Mouse (Mus musculus) heart, embryonic 16.5 days (tissue): Measurements from ENCODE around the gene Akr1b8. TPM values are rescaled to one million over a fixed set of nuclear protein-coding genes. Genes with fewer than 3 reads are reported as not detected.
"Not testable (repeated sequence)": the region's sequence is repeated elsewhere in the genome, so short reads cannot be mapped to it uniquely, and the experiment has no call there.

ENCODE experiments used
- ATAC-seq: fragments of 200-750 bp; cut with Nextera tagmentation; replicated peaks from 2 replicates; pipeline ENCODE4 v1.8.0; 2017; ENCODE audit warnings: moderate number of reproducible peaks; ENCODE audit not compliant: insufficient read depth, low FRiP score; ENCODE audit errors: extremely low read depth
- H3K27ac ChIP-seq: fragments of 300-500 bp; sonication (generic); 2 replicates; pipeline ENCODE4 v1.5.1; 2014; ENCODE audit warnings: mild to moderate bottlenecking, low read length, control low read depth, moderate library complexity
- H3K27me3 ChIP-seq: fragments of 300-500 bp; sonication (generic); 2 replicates; pipeline ENCODE4 v1.6.1; 2014; ENCODE audit warnings: low read length, mixed read lengths; ENCODE audit not compliant: control insufficient read depth, insufficient read depth
- H3K36me3 ChIP-seq: fragments of 300-500 bp; sonication (generic); 2 replicates; pipeline ENCODE4 v1.6.1; 2014; ENCODE audit not compliant: control insufficient read depth, insufficient read depth
- H3K4me1 ChIP-seq: fragments of 300-500 bp; sonication (generic); 2 replicates; pipeline ENCODE4 v1.6.1; 2014; ENCODE audit warnings: low read length, mixed read lengths; ENCODE audit not compliant: control insufficient read depth, insufficient read depth
- H3K4me2 ChIP-seq: fragments of 300-500 bp; sonication (generic); 2 replicates; pipeline ENCODE4 v1.6.1; 2014; ENCODE audit warnings: low read depth, mild to moderate bottlenecking, control low read depth, low read length
- H3K4me3 ChIP-seq: fragments of 300-500 bp; sonication (generic); 2 replicates; pipeline ENCODE4 v1.5.1; 2014; ENCODE audit warnings: mild to moderate bottlenecking, control low read depth, low read length
- H3K9ac ChIP-seq: fragments of 300-500 bp; sonication (generic); 2 replicates; pipeline ENCODE4 v1.6.1; 2014; ENCODE audit warnings: low read length, control low read depth
- H3K9me3 ChIP-seq: fragments of 300-500 bp; sonication (generic); replicated peaks from 2 replicates; pipeline ENCODE4 v1.6.1; 2016; ENCODE audit warnings: low read length; ENCODE audit not compliant: control insufficient read depth
- WGBS: fragments of 180-500 bp; shearing (Covaris S2); extraction: QIAGEN DNeasy Blood & Tissue Kit; methylation state at CpG from one replicate; pipeline ENCODE4 v1.1.7; 2014; 5-methylcytosine and 5-hydroxymethylcytosine counted together
- polyA plus RNA-seq: library from polyadenylated mRNA; unstranded; fragments of >200 nt; fragmentation: Nextera tagmentation; extraction: Ambion mirVana; gene quantifications from 2 replicates; pipeline ENCODE4 v1.2.1, GENCODE M21; 2015

Gene Akr1b8
- polyA plus RNA-seq, 1 experiment from 2014 or later = 7.2 TPM

DNA sequence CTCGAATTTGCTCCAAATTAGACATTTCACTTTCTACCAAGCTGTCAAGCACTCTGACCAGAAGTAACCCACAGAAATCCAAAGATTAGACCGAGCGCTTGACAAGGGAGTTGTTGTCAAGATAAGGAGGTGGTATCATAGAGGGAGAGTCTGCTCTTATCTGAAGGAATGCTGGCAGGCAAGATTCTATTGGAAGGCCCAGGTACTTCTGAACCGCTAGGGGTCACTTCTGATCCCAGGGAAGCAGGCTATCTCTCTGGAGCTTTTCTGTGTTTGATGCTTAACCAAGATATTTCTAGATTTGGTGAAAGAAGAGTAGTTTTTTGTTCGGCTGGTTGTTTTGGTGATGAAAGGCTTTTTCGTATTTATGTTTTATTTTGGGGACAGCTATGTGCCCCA, 1.4 kb downstream of the Akr1b8 start:
- Histone ChIP-seq H3K27me3 (no peaks in the 10 kb centered on the region), H3K4me3 (no peak overlapping the region), H3K27ac (no peak overlapping the region), H3K9ac (no peak overlapping the region), H3K36me3 (no peaks in the 10 kb centered on the region), H3K9me3 (no peaks in the 10 kb centered on the region), H3K4me1 (peaks cover 3% of the 10 kb centered on the region; the same call in 1 of the 2 replicates), H3K4me2 (no peak overlapping the region)
- ATAC-seq = no peak
- 42% methylated on average over 6 of the region's 6 CpGs for WGBS

DNA sequence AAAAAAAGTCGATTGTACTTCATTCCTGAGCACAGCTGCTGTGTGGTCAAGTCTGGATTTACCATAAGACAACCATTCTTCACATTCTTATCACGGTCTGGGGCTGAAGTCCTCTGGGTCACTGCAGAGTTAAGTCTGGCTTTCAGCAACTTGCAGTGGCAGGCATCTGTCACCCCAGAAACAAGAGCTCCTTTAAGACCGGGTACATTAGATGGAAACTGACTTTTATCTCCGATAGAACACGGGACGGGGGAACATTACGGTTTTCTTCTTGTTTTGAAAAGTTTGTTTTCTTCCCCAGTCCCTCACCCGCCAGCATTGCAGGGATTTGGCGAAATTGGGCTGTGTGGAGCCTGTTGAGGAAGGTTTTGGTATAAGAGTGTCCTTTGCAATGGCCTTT, 1.9 kb downstream of the Akr1b8 start:
- no peak overlapping the region for H3K4me2 ChIP-seq
- no peak for ATAC-seq
- H3K9me3 ChIP-seq = no peaks in the 10 kb centered on the region
- no peaks in the 10 kb centered on the region for H3K27me3 ChIP-seq
- no peaks in the 10 kb centered on the region for H3K36me3 ChIP-seq
- no peak overlapping the region for H3K9ac ChIP-seq
- H3K4me3 ChIP-seq = no peak overlapping the region
- 58% methylated on average over 9 of the region's 9 CpGs for WGBS
- peaks cover 3% of the 10 kb centered on the region; the same call in 1 of the 2 replicates for H3K4me1 ChIP-seq
- no peak overlapping the region for H3K27ac ChIP-seq

DNA sequence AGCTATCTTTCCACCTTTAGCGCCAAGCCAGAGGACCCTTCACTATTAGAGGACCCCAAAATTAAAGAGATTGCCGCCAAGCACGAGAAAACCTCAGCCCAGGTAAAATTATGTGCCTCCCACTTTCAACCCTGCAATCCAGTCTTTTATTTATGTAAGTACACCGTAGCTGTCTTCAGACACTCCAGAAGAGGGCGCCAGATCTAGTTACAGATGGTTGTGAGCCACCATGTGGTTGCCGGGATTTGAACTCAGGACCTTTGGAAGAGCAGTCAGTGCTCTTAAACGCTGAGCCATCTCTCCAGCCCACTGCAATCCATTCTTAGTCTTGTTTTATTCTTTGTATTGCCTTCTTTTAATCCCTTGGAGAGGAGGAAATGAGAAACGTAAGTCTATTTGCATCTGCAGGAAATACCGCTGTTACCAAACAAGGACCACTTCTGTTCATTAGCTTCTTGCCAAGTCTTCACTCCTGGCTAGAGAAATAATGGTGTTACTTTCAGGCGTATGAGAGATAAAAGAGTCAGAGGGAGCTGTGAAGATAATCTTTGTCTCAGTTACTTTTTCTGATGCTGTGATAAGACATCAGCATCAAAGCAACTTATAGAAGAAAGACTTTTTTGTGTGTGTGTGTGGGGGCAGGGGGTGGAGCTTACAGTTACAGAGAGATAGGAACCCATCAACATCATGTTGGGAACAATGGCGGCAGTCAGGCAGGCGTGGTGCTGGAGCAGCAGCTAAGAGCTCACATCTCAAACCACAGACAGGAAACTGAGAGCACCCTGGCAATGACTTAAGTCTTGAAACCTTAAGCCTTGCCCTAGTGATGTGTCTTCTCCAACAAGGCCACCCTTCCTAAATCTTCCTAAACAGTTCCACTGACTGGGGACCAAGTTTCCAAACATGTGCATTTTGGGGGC, 10.6 kb downstream of the Akr1b8 start:
- Histone ChIP-seq H3K9me3 (no peaks in the 10 kb centered on the region), H3K4me1 (no peaks in the 10 kb centered on the region), H3K4me3 (no peak overlapping the region), H3K27me3 (no peaks in the 10 kb centered on the region), H3K4me2 (no peak overlapping the region), H3K36me3 (no peaks in the 10 kb centered on the region), H3K27ac (no peak overlapping the region), H3K9ac (no peak overlapping the region)
- WGBS = 77% methylated on average over 12 of the region's 12 CpGs
- ATAC-seq = no peak

DNA sequence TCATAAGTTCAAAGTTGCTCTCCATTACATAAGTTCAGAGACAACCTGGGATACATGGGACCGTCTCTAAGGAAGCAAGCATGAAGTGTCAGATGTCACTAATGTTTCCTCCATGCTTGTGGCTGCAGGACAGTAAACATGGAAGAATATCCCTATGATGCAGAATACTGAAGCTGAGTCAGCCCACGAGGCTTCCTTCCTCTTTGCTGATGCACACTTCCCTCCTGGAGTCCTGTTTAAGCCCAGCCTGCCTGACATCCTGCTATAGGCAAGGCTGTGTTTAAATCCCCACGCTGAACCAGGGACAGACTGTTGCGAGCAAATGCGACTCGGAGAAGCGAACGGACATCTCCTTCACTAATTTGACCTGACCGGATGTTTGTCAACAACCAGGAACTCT, 14.1 kb downstream of the Akr1b8 start:
- 72% methylated on average over 9 of the region's 9 CpGs for WGBS
- Histone ChIP-seq H3K27me3 (no peaks in the 10 kb centered on the region), H3K4me2 (no peak overlapping the region), H3K27ac (no peak overlapping the region), H3K4me1 (no peaks in the 10 kb centered on the region), H3K9me3 (no peaks in the 10 kb centered on the region), H3K4me3 (no peak overlapping the region), H3K36me3 (no peaks in the 10 kb centered on the region), H3K9ac (no peak overlapping the region)
- ATAC-seq = no peak

DNA sequence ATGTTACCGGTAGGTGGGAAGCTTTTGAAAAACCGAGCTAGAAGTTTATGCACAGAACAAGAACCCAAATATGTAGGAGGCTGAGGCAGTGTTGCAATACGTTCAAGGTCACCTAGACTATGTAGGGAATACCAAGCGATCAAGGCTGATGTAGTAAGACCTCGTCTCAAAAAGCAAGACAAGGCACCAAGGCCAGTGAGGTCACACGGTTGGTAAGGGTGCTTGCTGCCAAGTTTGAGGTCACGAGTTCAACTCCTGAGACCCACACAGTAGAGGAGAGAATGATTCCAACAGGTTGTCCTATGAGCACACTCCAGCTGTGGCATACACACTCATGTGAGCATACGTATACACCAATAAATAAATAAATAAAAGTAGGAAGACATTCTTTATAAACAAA, 16.2 kb downstream of the Akr1b8 start:
- H3K4me1 ChIP-seq = no peaks in the 10 kb centered on the region
- no peak for ATAC-seq
- H3K27ac ChIP-seq = no peak overlapping the region
- WGBS = 80% methylated on average over 8 of the region's 8 CpGs
- H3K9me3 ChIP-seq = no peaks in the 10 kb centered on the region
- no peaks in the 10 kb centered on the region for H3K27me3 ChIP-seq
- no peaks in the 10 kb centered on the region for H3K36me3 ChIP-seq
- no peak overlapping the region for H3K4me2 ChIP-seq
- H3K9ac ChIP-seq = no peak overlapping the region
- H3K4me3 ChIP-seq = no peak overlapping the region

DNA sequence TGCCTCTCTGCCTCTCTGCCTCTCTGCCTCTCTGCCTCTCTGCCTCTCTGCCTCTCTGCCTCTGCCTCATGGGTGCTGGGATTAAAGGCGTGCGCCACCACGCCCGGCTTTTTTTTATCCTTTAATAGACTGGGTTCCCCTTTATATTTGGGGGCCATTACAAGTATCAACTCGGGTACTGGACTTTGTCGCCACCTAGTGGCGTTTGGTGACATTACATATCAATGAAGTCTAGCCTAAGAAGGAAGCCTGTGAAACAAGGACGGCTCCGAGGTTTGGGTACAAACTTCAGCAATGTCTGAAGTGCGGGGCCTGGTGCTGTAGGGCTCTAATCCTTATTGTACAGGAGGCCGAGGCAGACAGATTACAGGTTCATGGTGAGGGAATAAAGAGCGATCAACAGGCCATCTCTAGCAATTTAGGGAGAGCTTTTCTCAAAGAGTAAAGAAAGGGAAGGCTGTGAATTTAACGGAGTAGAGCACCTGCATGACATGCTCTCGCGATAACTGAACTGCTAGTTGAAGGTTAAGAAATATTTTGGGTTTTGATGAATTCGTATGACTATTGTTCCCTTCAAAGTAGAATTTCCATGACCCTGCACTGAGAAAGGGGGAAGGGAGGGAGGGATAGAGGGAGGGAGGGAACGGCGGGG, 17.9 kb downstream of the Akr1b8 start:
- Histone ChIP-seq H3K27ac (no peak overlapping the region), H3K9ac (peak overlapping the region; percentile 60), H3K9me3 (no peaks in the 10 kb centered on the region), H3K4me2 (peak overlapping the region; percentile 55), H3K36me3 (no peaks in the 10 kb centered on the region), H3K27me3 (no peaks in the 10 kb centered on the region), H3K4me1 (no peaks in the 10 kb centered on the region), H3K4me3 (peak overlapping the region; percentile 36)
- no peak for ATAC-seq
- WGBS = 18% methylated on average over 18 of the region's 18 CpGs

DNA sequence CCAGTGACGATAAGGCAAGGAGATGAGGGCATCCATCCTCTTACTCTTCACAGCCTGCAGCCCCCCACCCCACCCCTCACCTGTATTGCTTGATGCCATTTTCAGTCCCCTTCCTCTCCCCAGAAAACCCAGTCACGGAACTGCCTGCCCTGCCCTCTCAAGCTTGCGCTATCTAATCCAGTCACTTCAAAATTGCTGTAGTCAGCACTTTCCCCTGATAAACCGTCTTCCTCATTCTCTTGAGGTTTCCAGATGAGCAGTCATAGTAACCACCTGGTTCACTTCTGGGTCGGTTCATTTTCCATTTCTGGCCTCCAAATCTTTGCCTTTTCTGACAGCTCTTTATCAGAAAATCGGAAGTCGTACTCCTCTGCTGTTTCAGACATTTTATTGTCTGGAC, 19.9 kb downstream of the Akr1b8 start:
- Histone ChIP-seq H3K9ac (no peak overlapping the region), H3K9me3 (no peaks in the 10 kb centered on the region), H3K27me3 (no peaks in the 10 kb centered on the region), H3K27ac (no peak overlapping the region), H3K36me3 (no peaks in the 10 kb centered on the region), H3K4me2 (no peak overlapping the region), H3K4me3 (no peak overlapping the region), H3K4me1 (no peaks in the 10 kb centered on the region)
- no peak for ATAC-seq
- WGBS = 64% methylated on average over 7 of the region's 7 CpGs

DNA sequence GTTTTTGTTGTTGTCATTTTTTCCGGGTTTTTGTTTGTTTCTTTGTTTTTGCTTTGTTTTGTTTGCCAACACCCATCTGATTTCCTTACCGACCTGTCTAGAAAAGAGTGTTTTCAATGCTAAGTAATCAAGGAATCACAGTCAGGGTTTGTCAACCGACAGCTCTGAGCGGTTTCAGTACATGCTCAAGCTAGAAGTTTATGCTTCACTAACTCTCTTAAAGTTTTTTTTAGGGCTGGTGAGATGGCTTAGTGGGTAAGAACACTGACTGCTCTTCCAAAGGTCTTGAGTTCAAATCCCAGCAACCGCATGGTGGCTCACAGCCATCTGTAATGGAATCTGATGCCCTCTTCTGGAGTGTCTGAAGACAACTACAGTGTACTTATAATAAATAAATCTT, 22.0 kb downstream of the Akr1b8 start:
- H3K27me3 ChIP-seq, H3K27ac ChIP-seq, H3K9ac ChIP-seq, H3K4me3 ChIP-seq, H3K4me1 ChIP-seq, H3K36me3 ChIP-seq, H3K4me2 ChIP-seq, H3K9me3 ChIP-seq, ATAC-seq: not testable (repeated sequence)
- WGBS = 77% methylated on average over 5 of the region's 5 CpGs

DNA sequence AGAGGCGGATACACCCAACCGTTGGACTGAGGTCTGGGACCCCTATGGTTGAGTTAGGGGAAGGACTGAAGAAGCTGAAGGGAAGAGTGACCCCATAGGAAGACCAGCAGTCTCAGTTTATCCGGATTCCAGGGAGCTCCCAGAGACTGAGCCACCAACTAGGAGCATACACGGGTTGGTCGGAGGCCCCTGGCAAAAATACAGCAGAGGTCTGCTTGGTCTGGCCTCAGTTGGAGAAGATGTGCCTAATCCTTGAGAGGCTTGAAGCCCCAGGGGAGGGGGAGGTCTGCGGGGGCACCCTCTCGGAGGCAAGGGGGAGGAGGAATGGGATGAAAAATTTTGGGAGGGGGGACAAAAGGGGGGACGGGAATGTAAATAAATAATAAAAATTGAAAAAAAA, 29.5 kb downstream of the Akr1b8 start:
- H3K4me1 ChIP-seq = 0 out of 2 replicates have a peak, but pooled peaks cover 2% of the 10 kb centered on the region
- no peak for ATAC-seq
- H3K4me3 ChIP-seq = no peak overlapping the region
- no peak overlapping the region for H3K9ac ChIP-seq
- WGBS = 48% methylated on average over 8 of the region's 8 CpGs
- H3K4me2 ChIP-seq = peak overlapping the region; percentile 85
- no peaks in the 10 kb centered on the region for H3K9me3 ChIP-seq
- H3K27me3 ChIP-seq = no peaks in the 10 kb centered on the region
- H3K36me3 ChIP-seq = peaks cover 8% of the 10 kb centered on the region
- no peak overlapping the region for H3K27ac ChIP-seq
